Mouse (Mus musculus): Measurements from ENCODE around the gene Trim33. TPM values are rescaled to one million over a fixed set of nuclear protein-coding genes. Genes with fewer than 3 reads are reported as not detected.

The Trim33 gene
- polyA plus RNA-seq, 1 experiment from 2014 or later: 35.9 TPM

GRCm38 (mm10) chr3:103288761-103289160 is 9.7 kb downstream of the Trim33 start:
- Histone ChIP-seq H3K9me3 (no peaks in the 10 kb centered on the region), H3K27ac (no peak overlapping the region), H3K9ac (no peak overlapping the region), H3K4me3 (no peak overlapping the region), H3K4me1 (replicated peaks) (0 out of 2 replicates have a peak, but pooled peaks cover 4% of the 10 kb centered on the region), H3K36me3 (no peaks in the 10 kb centered on the region), H3K27me3 (no peaks in the 10 kb centered on the region), H3K4me2 (no peak overlapping the region)
- WGBS: 92% methylated on average over 4 of the region's 4 CpGs
- ATAC-seq (ENCODE audit: low FRiP score): no peak

GRCm38 (mm10) chr3:103291087-103291486 is 12.0 kb downstream of the Trim33 start:
- Histone ChIP-seq H3K27ac (no peak overlapping the region), H3K36me3 (no peaks in the 10 kb centered on the region), H3K4me1 (replicated peaks) (0 out of 2 replicates have a peak, but pooled peaks cover 4% of the 10 kb centered on the region), H3K4me2 (no peak overlapping the region), H3K9ac (no peak overlapping the region), H3K9me3 (peaks cover 5% of the 10 kb centered on the region; the same call in 1 of the 2 replicates), H3K4me3 (no peak overlapping the region), H3K27me3 (no peaks in the 10 kb centered on the region)
- no peak for ATAC-seq (ENCODE audit: low FRiP score)
- 96% methylated on average over 2 of the region's 2 CpGs for WGBS

GRCm38 (mm10) chr3:103305411-103305982 is 26.4 kb downstream of the Trim33 start:
- ATAC-seq (ENCODE audit: low FRiP score): no peak
- Histone ChIP-seq H3K36me3 (no peaks in the 10 kb centered on the region), H3K27ac (no peak overlapping the region), H3K4me2 (no peak overlapping the region), H3K9me3 (no peaks in the 10 kb centered on the region), H3K27me3 (no peaks in the 10 kb centered on the region), H3K9ac (no peak overlapping the region), H3K4me1 (replicated peaks) (peaks cover 19% of the 10 kb centered on the region), H3K4me3 (no peak overlapping the region)
- WGBS: 85% methylated on average over 6 of the region's 6 CpGs

- Histone ChIP-seq H3K9ac (no peak overlapping the region), H3K4me3 (no peak overlapping the region), H3K36me3 (peaks cover 6% of the 10 kb centered on the region; the same call in 1 of the 2 replicates), H3K4me1 (replicated peaks) (peaks cover 16% of the 10 kb centered on the region), H3K27ac (no peak overlapping the region), H3K4me2 (no peak overlapping the region), H3K27me3 (no peaks in the 10 kb centered on the region), H3K9me3 (no peaks in the 10 kb centered on the region)
- WGBS: 74% methylated on average over 5 of the region's 5 CpGs
- no peak for ATAC-seq (ENCODE audit: low FRiP score)
These were observed 30.2 kb downstream of the Trim33 start for GRCm38 (mm10) chr3:103309252-103309651.

- WGBS: 56% methylated on average over 1 of the region's 1 CpGs
- no peak overlapping the region for H3K4me2 ChIP-seq
- H3K4me1 ChIP-seq (replicated peaks): peaks cover 16% of the 10 kb centered on the region
- no peak overlapping the region for H3K9ac ChIP-seq
- peaks cover 11% of the 10 kb centered on the region for H3K36me3 ChIP-seq
- ATAC-seq (ENCODE audit: low FRiP score): no peak
- H3K9me3 ChIP-seq: no peaks in the 10 kb centered on the region
- no peaks in the 10 kb centered on the region for H3K27me3 ChIP-seq
- H3K4me3 ChIP-seq: no peak overlapping the region
- no peak overlapping the region for H3K27ac ChIP-seq
These were observed 30.7 kb downstream of the Trim33 start for GRCm38 (mm10) chr3:103309750-103310149.

GRCm38 (mm10) chr3:103314291-103314690 is 35.2 kb downstream of the Trim33 start:
- ATAC-seq (ENCODE audit: low FRiP score): no peak

GRCm38 (mm10) chr3:103335371-103335770 is 56.3 kb downstream of the Trim33 start:
- no peak for ATAC-seq (ENCODE audit: low FRiP score)
- no peaks in the 10 kb centered on the region for H3K9me3 ChIP-seq
- WGBS: 67% methylated on average over 1 of the region's 1 CpGs
- no peak overlapping the region for H3K27ac ChIP-seq
- H3K9ac ChIP-seq: no peak overlapping the region
- no peak overlapping the region for H3K4me2 ChIP-seq
- H3K36me3 ChIP-seq: peaks cover 44% of the 10 kb centered on the region
- no peaks in the 10 kb centered on the region for H3K27me3 ChIP-seq
- no peaks in the 10 kb centered on the region for H3K4me1 ChIP-seq (replicated peaks)
- H3K4me3 ChIP-seq: no peak overlapping the region

More at GRCm38 (mm10) chr3:103314291-103314690, 35.2 kb downstream of the Trim33 start:
- Histone ChIP-seq H3K36me3 (peaks cover 11% of the 10 kb centered on the region), H3K27ac (no peak overlapping the region), H3K9me3 (no peaks in the 10 kb centered on the region), H3K4me3 (no peak overlapping the region), H3K4me1 (replicated peaks) (peaks cover 6% of the 10 kb centered on the region; the same call in 1 of the 2 replicates), H3K4me2 (no peak overlapping the region), H3K27me3 (no peaks in the 10 kb centered on the region), H3K9ac (no peak overlapping the region)

- Histone ChIP-seq H3K4me1 (replicated peaks) (no peaks in the 10 kb centered on the region), H3K36me3 (peaks cover 54% of the 10 kb centered on the region), H3K27me3 (no peaks in the 10 kb centered on the region), H3K4me3 (no peak overlapping the region), H3K9ac (no peak overlapping the region), H3K9me3 (no peaks in the 10 kb centered on the region), H3K4me2 (no peak overlapping the region), H3K27ac (no peak overlapping the region)
- ATAC-seq (ENCODE audit: low FRiP score): no peak
- 94% methylated on average over 2 of the region's 2 CpGs for WGBS
These were observed 67.6 kb downstream of the Trim33 start for GRCm38 (mm10) chr3:103346658-103347057.

- H3K27ac ChIP-seq: no peak overlapping the region
- H3K36me3 ChIP-seq: peaks cover 53% of the 10 kb centered on the region
- H3K27me3 ChIP-seq: no peaks in the 10 kb centered on the region
- H3K9me3 ChIP-seq: no peaks in the 10 kb centered on the region
- no peaks in the 10 kb centered on the region for H3K4me1 ChIP-seq (replicated peaks)
- H3K4me2 ChIP-seq: no peak overlapping the region
- 94% methylated on average over 5 of the region's 5 CpGs for WGBS
- ATAC-seq (ENCODE audit: low FRiP score): no peak
- H3K4me3 ChIP-seq: no peak overlapping the region
- H3K9ac ChIP-seq: no peak overlapping the region
These were observed 74.4 kb downstream of the Trim33 start for GRCm38 (mm10) chr3:103353518-103353917.

GRCm38 (mm10) chr3:103354041-103354440 is 74.9 kb downstream of the Trim33 start:
- WGBS: 92% methylated on average over 2 of the region's 2 CpGs
- no peak for ATAC-seq (ENCODE audit: low FRiP score)
- no peak overlapping the region for H3K9ac ChIP-seq
- H3K4me2 ChIP-seq: no peak overlapping the region
- no peak overlapping the region for H3K4me3 ChIP-seq
- peaks cover 50% of the 10 kb centered on the region for H3K36me3 ChIP-seq
- no peak overlapping the region for H3K27ac ChIP-seq
- no peaks in the 10 kb centered on the region for H3K9me3 ChIP-seq
- H3K4me1 ChIP-seq (replicated peaks): no peaks in the 10 kb centered on the region
- no peaks in the 10 kb centered on the region for H3K27me3 ChIP-seq

GRCm38 (mm10) chr3:103361150-103361549 is 82.1 kb downstream of the Trim33 start:
- no peaks in the 10 kb centered on the region for H3K27me3 ChIP-seq
- ATAC-seq (ENCODE audit: low FRiP score): no peak
- H3K9ac ChIP-seq: no peak overlapping the region
- no peak overlapping the region for H3K27ac ChIP-seq
- no peak overlapping the region for H3K4me3 ChIP-seq
- no peaks in the 10 kb centered on the region for H3K9me3 ChIP-seq
- H3K4me2 ChIP-seq: no peak overlapping the region
- H3K36me3 ChIP-seq: peaks cover 10% of the 10 kb centered on the region
- H3K4me1 ChIP-seq (replicated peaks): no peaks in the 10 kb centered on the region
- 80% methylated on average over 7 of the region's 7 CpGs for WGBS

GRCm38 (mm10) chr3:103364182-103364945 is 85.3 kb downstream of the Trim33 start:
- no peak overlapping the region for H3K4me3 ChIP-seq
- no peak overlapping the region for H3K27ac ChIP-seq
- H3K9me3 ChIP-seq: no peaks in the 10 kb centered on the region
- H3K9ac ChIP-seq: no peak overlapping the region
- ATAC-seq (ENCODE audit: low FRiP score): no peak
- 90% methylated on average over 11 of the region's 11 CpGs for WGBS
- no peak overlapping the region for H3K4me2 ChIP-seq
- H3K4me1 ChIP-seq (replicated peaks): 0 out of 2 replicates have a peak, but pooled peaks cover 4% of the 10 kb centered on the region
- no peaks in the 10 kb centered on the region for H3K27me3 ChIP-seq
- no peaks in the 10 kb centered on the region for H3K36me3 ChIP-seq
